Mouse (Mus musculus) gastrocnemius, postnatal 25 days (tissue): ENCODE measurements around the gene Slc30a10. TPM values are rescaled to one million over a fixed set of nuclear protein-coding genes. Genes with fewer than 3 reads are reported as not detected.

Experiments
- total RNA-seq, 2 experiments: library from RNA; stranded (reverse); gene quantifications; 1 replicate in 1 of 2; 2 replicates in 1 of 2; pipeline ENCODE4 v1.2.3; 2021

Gene Slc30a10
- total RNA-seq, 2 experiments from 2014 or later: not detected

Other genes starting within 250 kb of the Slc30a10 start
- 10 to 100 TPM; 33.4 to 38.5 TPM for gene Iars2, start 125.5 kb upstream of the Slc30a10 start, total RNA-seq
- gene Bpnt1, start 122.7 kb upstream of the Slc30a10 start, total RNA-seq: 10 to 100 TPM; 17.8 to 18.1 TPM
- gene Eprs, start 91.8 kb upstream of the Slc30a10 start, total RNA-seq: 100 to 1,000 TPM; 147 to 149 TPM